Mouse (Mus musculus) gastrocnemius, postnatal 14 days (tissue): Measurements from ENCODE around the gene Tmem88. TPM values are rescaled to one million over a fixed set of nuclear protein-coding genes. Genes with fewer than 3 reads are reported as not detected.

ENCODE experiments used
- DNase-seq: peaks from one replicate; pipeline ENCODE4 v3.0.0; 2021; ENCODE audit warnings: mixed read lengths
- intact Hi-C: fragments of 180-260 bp; cut with DNase I; formaldehyde crosslinking; loops from one replicate; pipeline ENCODE4 v1.15.1; 2025; ENCODE audit warnings: low total_unique reads
- long read RNA-seq, 2 experiments: library from polyadenylated mRNA; stranded (forward); transcript quantifications; one replicate each; pipeline ENCODE4 v2.0.0; 2021
- total RNA-seq, 2 experiments: library from RNA; stranded (reverse); gene quantifications; 2 replicates each; pipeline ENCODE4 v1.2.3; 2021

Tmem88 gene
- total RNA-seq = 10 to 100 TPM; 12.8 to 15.2 TPM
- long read RNA-seq, experiment 1, transcript Tmem88-201 (2 exons, 1,582 nt) = major isoform, 9 of 9 reads
- long read RNA-seq, experiment 1, partial matches to known transcripts = 0 of 9 reads
- long read RNA-seq, experiment 1, other reads (novel, unspliced or antisense) = 0 of 9 reads
- long read RNA-seq, experiment 2, transcript Tmem88-201 (2 exons, 1,582 nt) = major isoform, 13 of 13 reads
- long read RNA-seq, experiment 2, partial matches to known transcripts = 0 of 13 reads
- long read RNA-seq, experiment 2, other reads (novel, unspliced or antisense) = 0 of 13 reads

DNA sequence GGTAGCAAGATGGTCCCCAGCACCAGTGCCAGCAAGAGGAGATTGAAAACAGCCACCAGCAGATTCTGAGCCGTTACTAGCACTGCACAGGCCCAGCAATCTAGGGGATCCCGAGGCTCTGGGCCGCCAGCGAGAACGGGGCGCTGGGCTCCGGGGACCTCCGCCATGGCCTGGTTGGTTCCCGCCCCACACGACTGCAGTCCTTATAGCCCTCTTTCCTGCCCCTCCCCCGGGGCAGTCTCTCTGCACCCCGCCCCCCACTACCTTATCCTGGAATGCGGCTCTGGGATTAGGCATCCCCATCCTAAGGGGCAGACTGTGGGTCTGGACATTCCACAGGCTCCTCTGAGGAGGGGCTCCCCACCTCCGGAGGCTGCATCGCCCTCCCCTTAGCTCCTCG lies at the start of gene Tmem88:
Gene Tmem88, minus strand, starts transcription at position 176 of the 400 bp plus-strand sequence.
- intact Hi-C loops = no loop called here
- peak; percentile 54 for DNase-seq

DNA sequence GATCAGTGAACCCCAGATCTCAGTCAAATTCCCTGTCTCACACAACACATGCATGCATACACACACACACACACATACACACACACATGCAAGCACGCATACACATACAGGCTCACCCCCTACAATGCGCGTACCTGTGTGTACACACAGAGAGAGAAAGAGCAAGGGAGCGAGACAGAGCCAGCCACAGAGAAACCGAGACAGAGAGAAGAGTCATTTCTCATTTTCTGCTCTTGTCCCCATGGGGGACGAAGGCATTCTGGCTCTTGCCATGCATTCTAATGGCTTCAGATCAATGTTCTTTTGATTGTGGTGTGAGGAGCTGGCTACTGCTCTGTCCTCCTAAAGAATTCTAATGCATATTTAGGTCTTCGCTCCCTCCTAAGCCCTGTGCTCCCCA lies 49.3 kb upstream of the Tmem88 start:
- intact Hi-C loops = no loop called here
- no peak for DNase-seq

DNA sequence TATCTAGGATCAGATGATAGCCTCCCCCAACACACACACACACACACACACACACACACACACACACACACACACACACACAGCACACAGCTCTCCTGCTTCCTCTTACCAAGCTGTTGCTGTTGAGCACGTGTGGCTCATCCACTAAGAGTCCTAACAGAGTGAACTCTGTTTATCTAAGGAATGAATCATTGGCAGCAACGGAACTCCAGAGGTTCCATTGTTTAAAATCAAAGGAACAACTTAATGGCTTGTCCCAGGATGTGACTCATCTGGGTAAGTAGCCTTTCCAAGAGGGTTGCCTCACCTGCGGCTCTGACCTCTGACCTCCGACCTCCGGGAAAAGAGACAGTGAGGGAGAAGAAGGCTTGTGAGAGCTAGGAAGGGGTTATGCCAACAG lies 45.3 kb upstream of the Tmem88 start:
- no peak for DNase-seq
- intact Hi-C loops = no loop called here

DNA sequence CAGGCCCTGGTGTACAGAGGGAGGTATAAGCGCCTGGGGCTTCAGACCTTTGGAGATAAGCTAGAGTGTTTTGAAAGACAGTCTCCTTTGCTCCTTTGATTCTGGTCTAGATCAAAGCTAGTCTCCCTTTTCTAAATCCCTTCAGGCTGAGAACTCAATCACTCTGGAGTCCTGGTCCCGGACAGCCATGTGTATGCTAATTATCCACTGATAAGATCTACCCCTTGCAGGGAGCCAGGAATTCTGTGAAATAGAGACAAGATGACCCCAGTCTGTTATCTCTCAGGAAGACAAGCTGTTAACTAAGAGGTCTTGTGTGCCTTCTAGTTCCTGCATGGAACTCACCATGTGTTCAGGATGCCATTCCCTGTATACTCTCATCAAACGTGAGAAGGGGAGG lies 39.3 kb upstream of the Tmem88 start:
- no peak for DNase-seq
- intact Hi-C loops = loop anchor here (5.0 kb wide), 2 partner anchors 35 to 75 kb away; no protein-coding TSS in a partner anchor

DNA sequence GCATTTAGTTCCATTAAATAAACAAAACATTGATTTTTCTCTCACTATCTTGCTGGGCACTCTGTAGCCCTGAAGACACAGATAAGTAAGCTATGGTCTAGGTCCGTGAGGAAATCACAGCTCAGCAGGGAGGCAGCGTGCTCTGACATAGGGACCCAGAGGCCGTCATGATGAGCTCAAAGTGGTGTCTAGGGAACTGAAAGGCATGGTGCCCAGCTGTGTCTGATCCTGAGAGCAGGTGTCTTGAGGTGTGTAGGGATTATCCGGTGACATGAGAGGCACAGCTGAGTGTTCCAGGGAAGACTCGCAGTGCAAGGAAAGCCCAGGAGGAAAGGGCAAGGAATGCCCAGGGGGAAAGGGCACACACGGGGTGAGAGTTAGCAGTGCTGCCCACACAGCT lies 35.2 kb upstream of the Tmem88 start:
- DNase-seq = no peak
- intact Hi-C loops = no loop called here

DNA sequence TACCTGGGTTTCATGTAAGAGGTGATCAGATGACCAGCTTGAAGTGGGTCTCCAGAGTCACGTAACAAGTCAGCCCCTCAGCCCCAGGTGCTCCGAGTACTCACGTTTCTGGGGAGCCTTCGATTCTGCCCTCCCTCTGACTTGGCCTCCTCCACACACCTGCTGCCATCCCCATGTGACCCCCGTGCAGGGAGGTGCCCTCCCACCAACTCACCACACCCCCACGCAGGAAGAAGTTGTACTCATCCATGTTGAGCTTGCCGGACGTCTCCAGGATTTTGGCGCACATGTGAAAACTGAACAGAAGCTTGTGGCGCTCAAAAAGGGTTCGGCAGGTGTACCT lies 34.6 kb upstream of the Tmem88 start:
- intact Hi-C loops = no loop called here
- DNase-seq = no peak

DNA sequence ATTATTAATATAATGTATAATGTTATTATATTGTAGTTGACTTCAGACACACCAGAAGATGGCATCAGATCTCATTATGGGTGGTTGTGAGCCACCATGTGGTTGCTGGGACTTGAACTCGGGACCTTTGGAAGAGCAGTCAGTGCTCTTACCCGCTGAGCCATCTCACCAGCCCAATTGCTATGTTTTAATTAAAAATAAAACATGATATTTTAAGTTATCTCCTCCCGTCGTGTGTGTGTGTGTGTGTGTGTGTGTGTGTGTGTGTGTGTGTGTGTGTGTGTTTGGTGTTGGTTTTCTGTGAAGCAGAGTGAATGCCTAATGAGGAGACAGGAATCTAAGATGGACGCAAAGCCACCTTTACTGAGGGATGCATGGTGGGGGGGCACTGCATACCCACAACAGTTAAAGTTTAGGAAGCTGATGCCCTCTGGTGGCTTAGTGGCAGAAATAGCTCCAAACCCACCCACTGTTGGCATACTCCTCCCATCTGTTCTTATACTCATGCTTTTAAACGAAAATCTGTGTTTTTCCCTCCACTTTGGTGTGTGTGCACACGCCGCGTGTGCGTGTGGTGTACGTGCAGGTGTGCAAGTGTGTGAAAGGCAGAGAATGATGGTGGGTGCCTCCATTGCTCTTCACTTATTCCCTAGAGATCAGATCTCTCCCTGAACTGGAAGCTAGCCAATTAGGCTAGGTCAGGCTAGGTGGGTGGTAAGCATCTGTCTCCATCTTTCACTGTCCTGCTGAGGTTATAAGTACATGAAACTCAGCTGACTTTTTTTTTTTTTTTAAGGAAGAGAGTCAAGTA lies 34.0 kb upstream of the Tmem88 start:
- peak; percentile 63 for DNase-seq
- intact Hi-C loops = no loop called here

DNA sequence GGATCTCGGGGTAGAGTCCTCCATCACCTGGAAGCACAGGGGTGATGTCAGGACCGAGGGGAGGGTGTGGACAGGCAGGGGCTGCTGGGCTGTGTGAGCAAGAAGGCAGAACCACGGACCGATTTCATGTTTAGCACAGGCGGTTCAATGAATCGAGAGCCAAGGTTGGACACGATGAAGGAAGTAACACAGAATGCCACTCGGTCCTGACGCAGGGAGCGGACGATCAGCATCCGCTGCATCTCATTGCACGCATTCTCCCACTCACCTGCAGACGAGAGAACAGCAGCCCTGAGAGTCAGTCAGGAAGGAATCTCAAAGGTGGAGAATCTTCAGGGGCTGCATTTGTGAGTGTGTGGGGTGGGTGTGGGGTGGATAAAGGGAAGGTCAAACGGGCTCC lies 32.6 kb upstream of the Tmem88 start:
- intact Hi-C loops = no loop called here

DNA sequence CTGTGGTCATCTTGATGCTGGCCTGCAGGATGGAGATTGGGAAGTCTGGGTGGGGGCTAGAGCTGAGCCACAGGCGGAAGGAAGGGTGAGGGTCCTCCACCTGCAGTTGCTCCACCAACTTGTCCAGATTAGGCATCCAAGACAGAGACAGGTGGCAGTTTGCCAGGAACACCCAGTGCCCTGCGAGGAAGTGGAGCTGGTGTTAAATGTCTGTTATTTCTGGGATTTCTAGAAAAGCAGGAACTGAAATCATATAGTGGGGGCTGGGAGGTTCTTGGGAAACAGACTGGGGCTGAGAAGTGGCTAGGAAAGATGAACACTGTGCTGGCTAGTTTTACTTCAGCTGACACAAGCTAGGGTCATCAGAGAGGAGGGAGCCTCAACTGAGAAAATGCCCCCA lies 31.3 kb upstream of the Tmem88 start:
- DNase-seq = no peak
- intact Hi-C loops = no loop called here

More for the DNA sequence above, 32.6 kb upstream of the Tmem88 start:
- no peak for DNase-seq

DNA sequence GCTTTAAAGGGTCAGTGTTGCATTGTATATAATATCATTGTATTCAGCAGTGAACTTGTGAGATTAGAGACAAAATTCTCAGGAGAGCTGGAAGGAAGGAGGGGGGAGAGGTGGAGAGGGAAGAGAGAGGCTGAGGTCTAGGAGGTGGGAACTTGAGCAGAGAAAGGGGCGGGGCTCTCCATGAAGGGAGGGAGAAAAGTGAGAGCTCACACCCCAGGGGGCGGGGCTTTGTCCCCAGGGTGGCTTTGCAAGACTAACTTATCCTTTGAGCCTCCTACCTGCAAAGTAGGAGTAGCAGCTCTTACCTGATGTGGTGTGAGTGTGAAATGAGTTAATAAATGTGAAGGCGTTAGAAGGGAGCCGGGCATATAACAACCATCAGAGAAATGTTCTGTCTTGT lies 30.7 kb upstream of the Tmem88 start:
- DNase-seq = no peak
- intact Hi-C loops = no loop called here

DNA sequence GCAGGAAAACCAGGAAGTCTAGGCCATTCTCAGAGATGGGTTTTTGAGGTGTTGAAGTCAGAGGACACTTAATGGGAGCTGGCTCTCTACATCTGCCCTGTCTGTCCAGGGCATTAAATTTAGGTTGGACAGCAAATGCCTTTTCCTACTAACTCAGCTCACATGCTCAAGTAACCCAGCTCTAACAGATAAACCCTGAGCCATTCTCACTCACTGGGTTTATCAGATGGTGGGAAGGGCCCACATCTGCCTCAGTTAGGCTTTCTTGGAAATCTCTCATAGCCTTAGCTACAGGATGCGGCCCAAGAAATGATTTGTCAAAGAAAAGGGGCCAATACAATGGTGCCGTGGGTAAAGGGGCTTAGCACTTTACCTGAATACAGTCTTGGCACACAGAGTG lies 28.2 kb upstream of the Tmem88 start:
- no peak for DNase-seq
- intact Hi-C loops = no loop called here

DNA sequence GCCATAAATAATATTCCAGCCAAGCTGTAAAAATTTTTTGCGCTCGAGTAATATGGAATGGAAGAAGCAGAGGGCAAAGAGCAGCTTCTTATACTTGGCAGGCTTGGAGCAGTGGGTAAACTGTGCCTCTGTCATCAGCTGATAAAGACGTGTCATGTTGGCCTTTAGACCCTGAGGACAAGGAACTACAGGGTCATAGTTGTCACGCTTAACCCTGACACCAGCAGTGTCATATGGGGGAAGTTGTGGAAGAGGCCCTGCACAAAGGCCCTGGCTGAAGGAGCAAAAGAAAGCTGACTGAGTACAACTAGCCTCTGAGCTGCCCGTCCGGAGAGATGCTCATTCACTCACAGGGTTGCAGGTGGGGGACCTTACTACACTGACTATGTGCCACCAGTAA lies 25.9 kb upstream of the Tmem88 start:
- DNase-seq = no peak
- intact Hi-C loops = no loop called here

DNA sequence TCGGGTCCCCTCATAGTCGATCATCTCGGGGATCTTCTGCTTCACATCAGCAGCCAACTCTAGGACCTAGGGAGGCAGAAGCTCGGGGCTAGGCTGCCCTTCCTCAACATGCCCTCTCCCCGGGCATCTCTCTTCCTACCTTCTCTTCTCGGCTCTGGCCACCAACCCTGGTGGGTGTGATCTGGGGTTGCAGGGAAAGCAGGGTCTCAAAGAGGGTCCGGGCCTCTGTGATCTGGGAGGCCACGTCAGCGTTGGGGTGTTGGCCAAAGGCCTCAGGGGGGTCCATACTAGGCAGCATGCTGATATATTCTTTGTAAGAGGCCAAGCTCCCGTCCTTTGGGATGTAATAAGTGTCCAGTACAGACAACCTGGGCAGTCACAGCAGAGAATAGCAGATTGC lies 24.8 kb upstream of the Tmem88 start:
- DNase-seq = no peak
- intact Hi-C loops = no loop called here

DNA sequence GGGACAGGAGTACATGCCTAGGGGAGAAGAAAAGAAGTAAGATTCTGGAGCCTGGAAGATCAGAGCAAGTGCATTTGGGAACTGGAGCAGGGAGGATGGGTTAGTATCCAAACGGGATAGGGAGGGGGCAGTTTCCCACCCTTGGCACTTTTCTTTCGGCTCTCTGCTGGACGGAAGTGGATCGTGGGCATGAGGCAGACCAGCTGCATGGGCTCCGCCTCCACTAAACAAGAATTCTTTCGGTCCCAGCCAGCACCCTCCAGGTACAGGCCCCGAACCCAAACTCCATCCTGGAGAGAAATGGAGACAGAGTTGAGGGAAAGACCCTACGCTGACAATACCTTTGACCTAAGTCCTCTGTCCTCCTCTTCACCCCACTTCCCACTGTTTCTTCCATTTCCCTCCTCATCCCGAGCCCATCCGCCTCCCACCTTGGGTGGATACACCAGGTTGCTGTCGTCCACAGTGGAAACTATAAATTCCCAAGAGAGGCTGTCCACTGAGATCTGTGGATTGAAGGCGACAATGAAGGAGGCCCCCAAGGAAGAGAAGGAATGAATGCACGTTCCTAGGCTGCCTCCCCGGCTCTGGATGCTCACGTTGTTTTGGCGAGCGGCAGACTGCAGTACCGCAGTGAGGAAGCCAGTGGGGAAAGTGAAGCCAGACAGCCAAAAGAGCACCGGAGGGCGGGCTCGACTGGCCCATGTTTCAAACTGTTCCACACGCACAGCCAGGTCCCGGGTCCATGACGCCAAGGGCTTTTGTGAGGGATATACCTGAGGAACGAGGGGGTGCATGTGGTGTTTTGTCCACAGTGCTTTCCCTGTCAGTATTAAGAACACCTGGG lies 23.3 kb upstream of the Tmem88 start:
- intact Hi-C loops = no loop called here
- no peak for DNase-seq

DNA sequence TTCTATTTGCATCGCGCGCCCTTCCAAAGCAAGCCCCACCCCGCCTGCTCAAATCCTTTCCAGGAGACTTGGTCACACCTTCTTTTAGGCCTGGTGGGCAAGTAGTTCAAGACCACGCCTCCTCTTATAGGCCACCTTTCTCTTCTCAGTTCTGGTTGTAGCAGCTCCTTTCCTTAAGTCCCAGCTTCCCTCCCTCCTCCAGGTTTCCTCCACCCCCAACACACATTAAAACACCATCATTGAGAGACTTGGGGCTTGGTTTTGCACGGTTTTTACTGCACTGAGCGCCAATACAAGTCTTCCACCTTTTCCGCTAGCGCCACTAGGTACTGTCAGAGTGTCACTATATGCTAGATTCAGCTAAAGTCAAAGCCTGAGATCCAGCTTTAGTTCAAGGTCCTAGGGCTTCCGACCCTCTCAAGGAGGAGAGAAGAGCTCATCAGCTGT lies 22.5 kb upstream of the Tmem88 start:
- no peak for DNase-seq
- intact Hi-C loops = no loop called here

DNA sequence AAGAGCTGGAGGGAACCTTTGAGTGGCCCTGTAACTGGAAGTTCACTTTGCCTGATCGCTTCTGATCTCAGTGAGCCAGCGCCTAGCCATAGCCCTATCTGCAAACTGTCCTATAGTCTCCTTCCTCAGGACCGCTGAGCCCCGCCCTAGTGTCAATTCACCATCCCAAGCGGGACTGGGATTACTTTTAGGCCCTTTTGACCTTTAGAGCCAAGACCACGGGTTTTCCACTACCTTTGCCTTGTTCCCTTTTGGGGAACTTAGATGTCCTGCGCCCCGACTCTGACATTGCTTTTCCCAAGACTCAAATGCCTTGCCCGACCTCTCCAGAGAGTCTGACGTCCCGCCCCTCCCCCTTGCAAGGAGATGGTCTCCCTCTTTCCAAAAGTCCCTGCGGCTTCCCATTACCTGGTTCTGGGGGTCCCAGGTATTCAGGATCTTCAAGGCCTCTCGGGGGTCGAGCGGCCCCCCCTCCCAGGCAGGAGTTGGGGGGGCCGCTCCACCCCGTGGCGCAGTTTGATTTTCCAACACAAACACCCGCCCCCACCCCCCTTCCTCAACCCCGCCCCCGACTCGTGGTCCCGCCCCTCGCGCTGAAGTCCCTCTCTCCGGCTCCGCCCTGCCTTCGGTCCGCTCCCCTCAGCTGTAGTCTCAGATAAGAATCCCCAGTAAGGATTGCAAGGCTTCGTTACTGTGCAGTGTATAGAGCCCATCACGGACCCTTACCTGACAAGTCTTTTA lies 21.9 kb upstream of the Tmem88 start:
- intact Hi-C loops = no loop called here
- peak; percentile 63 for DNase-seq

DNA sequence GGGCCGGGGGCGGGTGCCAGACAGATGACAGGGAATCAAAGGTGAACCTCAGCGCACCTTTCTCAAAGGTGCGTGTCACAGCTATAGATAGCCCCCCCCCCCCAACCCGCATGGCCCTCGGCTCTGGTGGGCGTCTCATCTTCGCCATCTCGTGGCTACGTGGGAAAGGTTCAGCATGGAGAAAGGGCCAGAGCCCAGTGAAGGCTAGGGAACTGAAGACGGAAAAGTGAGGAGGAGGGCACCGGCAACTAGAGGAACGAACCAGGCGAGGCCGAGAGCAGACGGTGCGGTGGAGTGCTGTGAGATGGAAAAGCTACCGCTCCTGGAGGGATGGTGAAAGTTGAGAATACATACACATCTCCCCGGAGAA lies 21.4 kb upstream of the Tmem88 start:
- intact Hi-C loops = no loop called here
- DNase-seq = peak; percentile 52

DNA sequence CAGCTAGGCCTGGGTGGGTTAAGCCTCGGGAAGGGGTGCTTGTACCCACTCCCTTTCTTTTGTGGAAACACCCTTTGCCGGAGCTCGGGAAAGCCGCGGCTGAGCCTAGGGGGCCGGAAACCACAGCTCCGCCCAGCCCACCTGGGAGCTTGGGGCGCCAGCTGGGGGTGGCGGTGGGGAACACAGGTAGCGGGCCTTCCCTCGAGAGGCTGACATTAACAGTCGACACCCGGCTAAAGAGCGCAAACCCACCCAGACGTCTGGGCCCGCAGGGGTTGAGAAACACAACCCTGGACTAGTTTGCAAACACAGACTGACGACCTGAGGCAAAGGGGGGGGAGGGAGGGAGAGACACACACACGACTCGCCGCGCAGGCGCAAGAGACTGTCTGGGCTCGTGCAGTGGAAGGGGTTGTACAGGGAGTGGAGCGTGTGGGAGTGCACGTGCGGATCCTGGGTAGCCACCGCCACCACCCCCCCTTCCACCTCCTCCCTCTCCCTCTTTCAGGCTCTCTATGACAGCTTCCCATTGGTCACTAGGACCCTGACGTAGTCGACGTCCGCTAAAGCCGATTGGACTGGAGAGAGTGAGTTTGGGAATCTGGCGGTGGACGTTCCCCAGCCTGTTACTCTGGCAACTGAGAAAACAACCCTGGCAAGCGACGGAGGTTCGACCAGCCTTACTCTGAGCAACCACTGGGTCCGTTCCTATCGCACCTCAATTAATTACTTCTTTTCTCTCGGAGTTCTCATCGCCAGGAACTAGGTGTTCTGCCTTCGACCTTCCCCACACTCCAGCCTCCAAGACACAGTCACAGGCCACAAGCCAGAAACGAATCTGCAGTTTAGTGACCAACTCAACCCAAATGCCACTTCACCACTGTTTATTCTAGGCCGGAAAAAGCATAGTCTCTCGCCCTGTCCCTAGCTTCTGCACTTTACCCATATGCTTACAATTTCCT lies 20.7 kb upstream of the Tmem88 start:
- DNase-seq = peak; percentile 95
- intact Hi-C loops = no loop called here
